Mouse (Mus musculus) heart, embryonic 11.5 days (tissue): ENCODE results near the gene Kcnip1. TPM values are rescaled to one million over a fixed set of nuclear protein-coding genes. Genes with fewer than 3 reads are reported as not detected.

Experiments used
- ATAC-seq: fragments of 200-750 bp; cut with Nextera tagmentation; replicated peaks from 2 replicates; pipeline ENCODE4 v1.8.0; 2017; ENCODE audit warnings: moderate library complexity; ENCODE audit not compliant: insufficient number of reproducible peaks, low FRiP score, low TSS enrichment
- H3K27ac ChIP-seq: fragments of 300-500 bp; sonication (generic); 2 replicates; pipeline ENCODE4 v1.5.1; 2014; ENCODE audit warnings: mild to moderate bottlenecking, low read depth, low read length
- H3K27me3 ChIP-seq: fragments of 300-500 bp; sonication (generic); 2 replicates; pipeline ENCODE4 v1.6.1; 2014; ENCODE audit warnings: mild to moderate bottlenecking, low read length, mixed read lengths; ENCODE audit not compliant: control insufficient read depth, insufficient read depth
- H3K36me3 ChIP-seq: fragments of 300-500 bp; sonication (generic); 2 replicates; pipeline ENCODE4 v1.6.1; 2014; ENCODE audit warnings: mild to moderate bottlenecking, low read length, moderate library complexity, mixed read lengths; ENCODE audit not compliant: control insufficient read depth, insufficient read depth
- H3K4me1 ChIP-seq: fragments of 300-500 bp; sonication (generic); 2 replicates; pipeline ENCODE4 v1.6.1; 2014; ENCODE audit warnings: low read length; ENCODE audit not compliant: control insufficient read depth, insufficient read depth
- H3K4me2 ChIP-seq: fragments of 300-500 bp; sonication (generic); 2 replicates; pipeline ENCODE4 v1.6.1; 2014; ENCODE audit warnings: mild to moderate bottlenecking, moderate library complexity
- H3K4me3 ChIP-seq: fragments of 300-500 bp; sonication (generic); 2 replicates; pipeline ENCODE4 v1.5.1; 2014; ENCODE audit warnings: low read depth, low read length
- H3K9ac ChIP-seq: fragments of 300-500 bp; sonication (generic); 2 replicates; pipeline ENCODE4 v1.6.1; 2014; ENCODE audit warnings: mild to moderate bottlenecking, low read depth, low read length, moderate library complexity
- H3K9me3 ChIP-seq: fragments of 300-500 bp; sonication (generic); replicated peaks from 2 replicates; pipeline ENCODE4 v1.6.1; 2016; ENCODE audit warnings: low read length; ENCODE audit not compliant: control insufficient read depth
- WGBS: fragments of 180-500 bp; shearing (Covaris S2); extraction: QIAGEN DNeasy Blood & Tissue Kit; methylation state at CpG from one replicate; pipeline ENCODE4 v1.1.7; 2014; ENCODE audit not compliant: insufficient replicate concordance; 5-methylcytosine and 5-hydroxymethylcytosine counted together
- polyA plus RNA-seq: library from polyadenylated mRNA; unstranded; fragments of >200 nt; fragmentation: Nextera tagmentation; extraction: Ambion mirVana; gene quantifications from 2 replicates; pipeline ENCODE4 v1.2.1, GENCODE M21; 2014

Gene Kcnip1
- polyA plus RNA-seq, 1 experiment from 2014 or later, result 0.44 TPM

- ATAC-seq, result no peak
Measured at GRCm38 (mm10) chr11:33839049-33839448, 153.9 kb downstream of the Kcnip1 start.

DNA sequence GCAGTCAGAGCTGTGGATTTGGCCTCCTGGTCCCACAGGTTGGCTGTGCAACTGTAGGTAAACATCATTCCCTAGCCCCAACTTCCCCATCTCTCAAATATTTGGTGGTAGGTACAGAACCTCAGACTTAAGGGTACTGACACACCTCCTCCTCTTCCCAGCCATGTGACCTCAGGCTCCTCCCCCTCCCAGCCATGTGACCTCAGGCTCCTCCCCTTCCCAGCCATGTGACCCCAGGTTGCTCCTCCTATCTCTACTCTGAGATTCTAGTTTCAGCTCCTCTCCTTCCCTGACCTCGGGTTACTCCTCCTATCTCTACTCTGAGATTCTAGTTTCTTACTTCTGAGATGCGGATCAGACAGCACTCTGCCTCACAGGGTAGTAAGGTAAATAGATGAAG is 163.2 kb downstream of the Kcnip1 start:
- no peaks in the 10 kb centered on the region for H3K36me3 ChIP-seq
- no peak overlapping the region for H3K4me3 ChIP-seq
- WGBS, result 75% methylated on average over 2 of the region's 2 CpGs
- H3K27me3 ChIP-seq, result no peaks in the 10 kb centered on the region
- ATAC-seq, result no peak
- H3K4me2 ChIP-seq, result no peak overlapping the region
- no peak overlapping the region for H3K9ac ChIP-seq
- H3K9me3 ChIP-seq, result no peaks in the 10 kb centered on the region
- no peak overlapping the region for H3K27ac ChIP-seq
- no peaks in the 10 kb centered on the region for H3K4me1 ChIP-seq

More at GRCm38 (mm10) chr11:33839049-33839448, 153.9 kb downstream of the Kcnip1 start:
- no peaks in the 10 kb centered on the region for H3K36me3 ChIP-seq
- H3K4me3 ChIP-seq, result no peak overlapping the region
- 79% methylated on average over 3 of the region's 3 CpGs for WGBS
- H3K27me3 ChIP-seq, result peaks cover 41% of the 10 kb centered on the region
- H3K4me2 ChIP-seq, result no peak overlapping the region
- no peak overlapping the region for H3K27ac ChIP-seq
- H3K9me3 ChIP-seq, result no peaks in the 10 kb centered on the region
- H3K4me1 ChIP-seq, result no peaks in the 10 kb centered on the region; the same call in 1 of the 2 replicates
- no peak overlapping the region for H3K9ac ChIP-seq

DNA sequence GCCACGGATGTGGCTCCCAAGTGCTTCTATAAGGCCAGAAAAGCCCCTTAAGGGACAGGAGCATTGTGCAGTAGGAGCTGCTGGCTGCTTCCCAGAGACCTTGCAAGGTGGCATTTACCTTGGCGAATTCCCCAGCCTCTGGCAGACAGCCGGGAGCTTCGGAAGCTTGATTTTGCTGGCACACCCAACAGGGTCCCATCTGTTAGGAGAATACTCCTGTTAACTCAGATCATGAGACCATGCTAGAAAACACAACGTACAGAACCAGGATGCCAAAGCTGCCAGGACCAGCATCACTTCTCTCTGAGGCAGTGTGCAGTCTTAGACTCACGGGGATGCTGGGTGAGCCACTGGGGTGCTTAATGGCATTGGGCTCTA is 165.1 kb downstream of the Kcnip1 start:
- no peak overlapping the region for H3K4me3 ChIP-seq
- no peak for ATAC-seq
- WGBS, result 70% methylated on average over 6 of the region's 6 CpGs
- H3K9me3 ChIP-seq, result no peaks in the 10 kb centered on the region
- no peaks in the 10 kb centered on the region for H3K4me1 ChIP-seq
- H3K27me3 ChIP-seq, result no peaks in the 10 kb centered on the region
- no peak overlapping the region for H3K4me2 ChIP-seq
- H3K27ac ChIP-seq, result no peak overlapping the region
- H3K9ac ChIP-seq, result no peak overlapping the region
- no peaks in the 10 kb centered on the region for H3K36me3 ChIP-seq

GRCm38 (mm10) chr11:33827085-33827828 is 165.7 kb downstream of the Kcnip1 start:
- H3K36me3 ChIP-seq, result no peaks in the 10 kb centered on the region
- no peak overlapping the region for H3K4me2 ChIP-seq
- no peak overlapping the region for H3K4me3 ChIP-seq
- H3K9ac ChIP-seq, result no peak overlapping the region
- H3K9me3 ChIP-seq, result no peaks in the 10 kb centered on the region
- H3K4me1 ChIP-seq, result no peaks in the 10 kb centered on the region
- no peak for ATAC-seq
- H3K27me3 ChIP-seq, result no peaks in the 10 kb centered on the region
- H3K27ac ChIP-seq, result no peak overlapping the region
- WGBS, result 56% methylated on average over 12 of the region's 12 CpGs

DNA sequence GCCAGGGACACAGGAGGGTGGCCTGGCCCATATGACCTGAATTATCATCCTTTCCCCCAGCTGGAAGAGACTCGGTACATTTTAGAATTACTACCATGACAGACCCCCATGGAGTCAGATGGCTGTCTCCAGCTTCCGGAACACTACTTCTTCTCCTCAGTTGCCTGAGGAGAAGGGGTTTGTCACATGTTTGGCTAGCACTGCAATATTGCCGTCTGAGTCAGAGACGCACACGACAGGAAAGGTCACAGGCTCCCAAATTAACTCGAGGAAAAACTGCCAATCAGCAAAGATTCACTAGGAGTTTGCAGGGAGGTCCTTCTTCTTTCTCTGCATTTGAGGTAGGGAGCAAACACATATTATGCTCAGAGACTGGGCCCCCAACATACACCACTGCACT is 168.2 kb downstream of the Kcnip1 start:
- no peak overlapping the region for H3K4me3 ChIP-seq
- no peak overlapping the region for H3K27ac ChIP-seq
- no peak for ATAC-seq
- H3K9me3 ChIP-seq, result no peaks in the 10 kb centered on the region
- no peaks in the 10 kb centered on the region for H3K36me3 ChIP-seq
- H3K4me1 ChIP-seq, result no peaks in the 10 kb centered on the region
- no peak overlapping the region for H3K9ac ChIP-seq
- 47% methylated on average over 6 of the region's 6 CpGs for WGBS
- H3K27me3 ChIP-seq, result no peaks in the 10 kb centered on the region; the same call in 1 of the 2 replicates
- no peak overlapping the region for H3K4me2 ChIP-seq

GRCm38 (mm10) chr11:33821331-33821730 is 171.6 kb downstream of the Kcnip1 start:
- no peak for ATAC-seq
- 83% methylated on average over 5 of the region's 5 CpGs for WGBS
- Histone ChIP-seq H3K36me3 (no peaks in the 10 kb centered on the region), H3K4me2 (no peak overlapping the region), H3K9me3 (no peaks in the 10 kb centered on the region), H3K4me1 (no peaks in the 10 kb centered on the region), H3K27me3 (peaks cover 3% of the 10 kb centered on the region; the same call in 1 of the 2 replicates), H3K9ac (no peak overlapping the region), H3K27ac (no peak overlapping the region), H3K4me3 (no peak overlapping the region)

DNA sequence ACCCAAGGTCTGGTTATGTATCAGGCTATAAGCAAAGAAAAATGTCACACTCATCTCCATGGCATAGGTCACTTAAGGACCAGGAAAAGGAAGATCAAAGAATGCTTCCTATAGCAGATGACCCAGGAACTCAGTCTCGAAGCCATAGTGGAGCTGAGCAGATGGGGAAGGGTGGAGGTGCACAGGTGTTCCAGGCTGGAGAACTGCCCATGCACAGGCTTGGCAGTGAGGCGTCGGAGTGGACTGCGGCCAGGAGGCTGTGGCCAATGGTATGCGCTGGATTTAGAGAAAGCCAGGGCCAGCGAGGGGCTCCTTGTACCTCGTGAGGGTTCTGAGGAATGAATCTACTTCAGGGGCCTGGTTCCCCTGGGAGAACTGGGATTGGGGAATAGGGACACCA is 172.1 kb downstream of the Kcnip1 start:
- no peak overlapping the region for H3K27ac ChIP-seq
- H3K27me3 ChIP-seq, result peaks cover 3% of the 10 kb centered on the region; the same call in 1 of the 2 replicates
- H3K9me3 ChIP-seq, result no peaks in the 10 kb centered on the region
- no peak overlapping the region for H3K9ac ChIP-seq
- H3K4me3 ChIP-seq, result no peak overlapping the region
- 85% methylated on average over 7 of the region's 7 CpGs for WGBS
- H3K4me1 ChIP-seq, result no peaks in the 10 kb centered on the region
- H3K36me3 ChIP-seq, result no peaks in the 10 kb centered on the region
- H3K4me2 ChIP-seq, result no peak overlapping the region
- ATAC-seq, result no peak

DNA sequence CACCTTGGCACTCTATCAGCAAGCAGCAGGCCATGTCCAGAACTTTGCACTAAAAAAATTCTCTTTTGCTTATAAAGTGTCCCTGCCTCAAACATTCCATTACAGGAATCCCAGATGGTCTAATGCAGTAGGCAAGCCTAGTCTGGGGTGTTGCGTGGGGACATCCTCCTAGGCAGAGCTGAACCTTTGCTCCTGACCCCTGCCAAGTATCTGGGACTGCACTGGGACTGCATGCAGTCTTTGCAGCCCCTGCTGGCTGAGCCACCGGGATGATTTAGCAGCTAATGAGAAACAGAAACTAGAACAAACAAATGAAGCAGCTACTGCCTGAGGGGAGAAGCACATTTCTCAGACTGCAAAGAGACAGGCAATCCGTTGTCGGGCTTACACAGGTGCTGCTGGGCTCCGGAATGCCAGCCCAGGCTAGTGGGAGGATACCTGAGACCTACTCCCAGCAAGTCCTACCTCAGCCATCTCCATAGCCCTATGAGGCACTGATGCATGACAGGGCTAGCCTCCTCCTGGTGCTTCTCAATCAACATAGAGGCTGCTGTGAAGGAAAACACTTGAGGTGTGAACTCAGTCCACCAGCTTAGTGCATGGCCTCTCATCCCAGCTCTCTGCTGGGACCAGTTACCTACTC is 174.0 kb downstream of the Kcnip1 start:
- WGBS, result 34% methylated on average over 5 of the region's 5 CpGs

More for the DNA sequence above, 174.0 kb downstream of the Kcnip1 start:
- no peak for ATAC-seq
- no peak overlapping the region for H3K27ac ChIP-seq
- no peak overlapping the region for H3K4me2 ChIP-seq
- no peak overlapping the region for H3K9ac ChIP-seq
- H3K4me3 ChIP-seq, result no peak overlapping the region
- H3K36me3 ChIP-seq, result no peaks in the 10 kb centered on the region
- H3K4me1 ChIP-seq, result no peaks in the 10 kb centered on the region
- H3K9me3 ChIP-seq, result no peaks in the 10 kb centered on the region
- H3K27me3 ChIP-seq, result peaks cover 3% of the 10 kb centered on the region; the same call in 1 of the 2 replicates
